Mouse (Mus musculus) small intestine, adult 2 months (tissue): ENCODE data around the gene Homer2. TPM values are rescaled to one million over a fixed set of nuclear protein-coding genes. Genes with fewer than 3 reads are reported as not detected.

Experiments used
- H3K27ac ChIP-seq: fragments of 200-500 bp; 2 replicates; pipeline ENCODE4 v1.5.1; 2012; ENCODE audit warnings: low read depth, low read length, control low read depth, inconsistent platforms; ENCODE audit not compliant: insufficient read depth
- H3K27me3 ChIP-seq: fragments of 200-500 bp; 2 replicates; pipeline ENCODE4 v1.6.1; 2012; ENCODE audit warnings: mild to moderate bottlenecking, moderate library complexity, low read length, inconsistent platforms; ENCODE audit not compliant: control insufficient read depth, insufficient read depth
- H3K36me3 ChIP-seq: fragments of 200-500 bp; 2 replicates; pipeline ENCODE4 v1.6.1; 2012; ENCODE audit warnings: mild to moderate bottlenecking, low read length, control low read depth, inconsistent platforms; ENCODE audit not compliant: control insufficient read depth, insufficient read depth
- H3K4me1 ChIP-seq: fragments of 200-500 bp; 2 replicates; pipeline ENCODE4 v1.6.1; 2012; ENCODE audit warnings: low read length, inconsistent platforms, mixed read lengths; ENCODE audit not compliant: control insufficient read depth, insufficient read depth, insufficient read length
- H3K4me3 ChIP-seq: fragments of 200-500 bp; 2 replicates; pipeline ENCODE4 v1.5.1; 2012; ENCODE audit warnings: low read depth, mild to moderate bottlenecking, control low read depth, inconsistent platforms, low read length, moderate library complexity
- CTCF ChIP-seq: fragments of 200-500 bp; IDR thresholded peaks from 2 replicates; pipeline ENCODE4 v1.5.1; 2012; ENCODE audit warnings: low read depth, mild to moderate bottlenecking, control low read depth, inconsistent platforms, low read length, moderate library complexity, mixed read lengths; ENCODE audit not compliant: insufficient replicate concordance, insufficient read length; ENCODE audit errors: extremely low read depth
- POLR2A ChIP-seq: fragments of 200-500 bp; IDR thresholded peaks from 2 replicates; pipeline ENCODE4 v1.6.1; 2012; ENCODE audit warnings: low read depth, mild to moderate bottlenecking, control low read depth, inconsistent platforms, low read length, moderate library complexity
- WGBS: fragments of 180-500 bp; shearing (Covaris S2); methylation state at CpG from one replicate; pipeline ENCODE4 v1.1.7; 2018; 5-methylcytosine and 5-hydroxymethylcytosine counted together
- polyA plus RNA-seq: library from polyadenylated mRNA; depleted of rRNA; stranded (reverse); fragments of >200 nt; gene quantifications from 2 replicates; pipeline ENCODE4 v1.2.3, GENCODE M21; 2012

Homer2 gene
- polyA plus RNA-seq, 1 experiment: 20.2 TPM

GRCm38 (mm10) chr7:81604991-81605390, 102.3 kb downstream of the Homer2 start:
- TF ChIP-seq POLR2A (no peak), CTCF (no peak)
- Histone ChIP-seq H3K27me3 (no peaks in the 10 kb centered on the region), H3K27ac (no peak overlapping the region), H3K36me3 (no peaks in the 10 kb centered on the region; the same call in 1 of the 2 replicates), H3K4me3 (no peak overlapping the region), H3K4me1 (peaks cover 3% of the 10 kb centered on the region; the same call in 1 of the 2 replicates)
- 81% methylated on average over 5 of the region's 5 CpGs for whole genome bisulfite sequencing

- peaks cover 10% of the 10 kb centered on the region for H3K4me1 ChIP-seq
- H3K27ac ChIP-seq: peak overlapping the region; percentile 1; the same call in 1 of the 2 replicates
- WGBS: 64% methylated on average over 8 of the region's 8 CpGs
- H3K4me3 ChIP-seq: no peak overlapping the region
- H3K27me3 ChIP-seq: no peaks in the 10 kb centered on the region
- TF ChIP-seq CTCF (no peak), POLR2A (no peak)
- H3K36me3 ChIP-seq: peaks cover 33% of the 10 kb centered on the region
Measured at GRCm38 (mm10) chr7:81599379-81600280, 107.7 kb downstream of the Homer2 start.

- TF ChIP-seq POLR2A: no peak
- no peak for TF ChIP-seq CTCF
- no peaks in the 10 kb centered on the region for H3K27me3 ChIP-seq
- peaks cover 50% of the 10 kb centered on the region for H3K36me3 ChIP-seq
- peaks cover 10% of the 10 kb centered on the region for H3K4me1 ChIP-seq
- no peak overlapping the region for H3K27ac ChIP-seq
- H3K4me3 ChIP-seq: no peak overlapping the region
- WGBS: 88% methylated on average over 1 of the region's 1 CpGs
Measured at GRCm38 (mm10) chr7:81597660-81598059, 109.7 kb downstream of the Homer2 start.

GRCm38 (mm10) chr7:81596086-81596485, 111.2 kb downstream of the Homer2 start:
- no peaks in the 10 kb centered on the region for H3K27me3 ChIP-seq
- H3K27ac ChIP-seq: no peak overlapping the region
- peaks cover 64% of the 10 kb centered on the region for H3K36me3 ChIP-seq
- no peak overlapping the region for H3K4me3 ChIP-seq
- peaks cover 10% of the 10 kb centered on the region for H3K4me1 ChIP-seq
- WGBS: 85% methylated on average over 6 of the region's 6 CpGs
- TF ChIP-seq CTCF (no peak), POLR2A (no peak)

GRCm38 (mm10) chr7:81595056-81595455, 112.3 kb downstream of the Homer2 start:
- TF ChIP-seq CTCF (no peak), POLR2A (no peak)
- peaks cover 8% of the 10 kb centered on the region for H3K4me1 ChIP-seq
- no peak overlapping the region for H3K27ac ChIP-seq
- no peaks in the 10 kb centered on the region for H3K27me3 ChIP-seq
- no peak overlapping the region for H3K4me3 ChIP-seq
- 83% methylated on average over 5 of the region's 5 CpGs for WGBS
- peaks cover 69% of the 10 kb centered on the region for H3K36me3 ChIP-seq

- Histone ChIP-seq H3K4me1 (peaks cover 2% of the 10 kb centered on the region), H3K36me3 (peaks cover 74% of the 10 kb centered on the region), H3K27me3 (no peaks in the 10 kb centered on the region), H3K27ac (no peak overlapping the region), H3K4me3 (no peak overlapping the region)
- 89% methylated on average over 8 of the region's 8 CpGs for WGBS
- TF ChIP-seq POLR2A (no peak), CTCF (no peak)
Measured at GRCm38 (mm10) chr7:81593387-81593786, 113.9 kb downstream of the Homer2 start.

- Histone ChIP-seq H3K4me1 (peaks cover 2% of the 10 kb centered on the region; the same call in 1 of the 2 replicates), H3K27me3 (no peaks in the 10 kb centered on the region), H3K4me3 (no peak overlapping the region), H3K36me3 (peaks cover 72% of the 10 kb centered on the region), H3K27ac (no peak overlapping the region)
- WGBS: 72% methylated on average over 9 of the region's 9 CpGs
- no peak for TF ChIP-seq POLR2A
- no peak for TF ChIP-seq CTCF
Measured at GRCm38 (mm10) chr7:81592686-81593085, 114.6 kb downstream of the Homer2 start.
